Mouse (Mus musculus) large intestine, adult 2 months (tissue): ENCODE data around the gene Lrrfip1. TPM values are rescaled to one million over a fixed set of nuclear protein-coding genes. Genes with fewer than 3 reads are reported as not detected.

Experiments used
- DNase-seq: peaks from one replicate; pipeline ENCODE4 v3.0.0-alpha.2; 2012; ENCODE audit warnings: low read depth, low spot score
- WGBS: fragments of 180-500 bp; shearing (Covaris S2); methylation state at CpG from one replicate; pipeline ENCODE4 v1.1.7; 2018; 5-methylcytosine and 5-hydroxymethylcytosine counted together
- polyA plus RNA-seq: library from polyadenylated mRNA; depleted of rRNA; stranded (reverse); fragments of >200 nt; gene quantifications from 2 replicates; pipeline ENCODE4 v1.2.3, GENCODE M21; 2012

Lrrfip1 gene
- polyA plus RNA-seq, 1 experiment: 10.6 TPM

DNA sequence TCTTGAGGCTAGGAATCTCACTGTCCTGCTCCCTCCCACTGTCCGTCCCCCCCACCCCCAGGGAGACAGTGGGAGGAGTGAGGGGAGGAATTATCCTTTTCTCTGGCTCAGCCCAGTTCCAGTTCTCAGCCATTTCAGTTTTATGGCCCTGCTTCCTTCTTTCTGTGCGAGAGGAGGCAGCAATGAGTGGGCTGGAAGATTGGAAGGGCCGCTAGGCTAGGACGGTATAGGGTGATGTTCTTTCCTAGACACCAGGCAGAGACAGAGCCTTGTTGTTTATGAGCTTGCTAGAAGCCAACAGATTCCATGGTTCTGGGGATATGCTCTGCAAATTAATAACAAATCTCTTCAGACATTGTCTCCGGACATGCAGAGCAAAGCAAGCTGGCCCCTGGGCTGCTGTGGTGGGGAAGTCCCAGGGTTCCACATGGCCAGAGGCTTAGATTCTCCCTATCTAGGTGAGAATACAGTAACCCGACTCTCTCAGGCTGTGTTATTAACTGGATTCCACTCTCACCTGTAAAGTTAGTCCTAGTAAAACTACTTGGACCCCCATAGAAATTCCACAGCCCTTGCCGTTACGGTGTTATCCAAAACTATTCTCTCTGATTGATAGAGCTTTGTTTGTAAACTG is 53.0 kb downstream of the Lrrfip1 start:
- no peak for DNase-seq
- 58% methylated on average over 8 of the region's 8 CpGs for WGBS

DNA sequence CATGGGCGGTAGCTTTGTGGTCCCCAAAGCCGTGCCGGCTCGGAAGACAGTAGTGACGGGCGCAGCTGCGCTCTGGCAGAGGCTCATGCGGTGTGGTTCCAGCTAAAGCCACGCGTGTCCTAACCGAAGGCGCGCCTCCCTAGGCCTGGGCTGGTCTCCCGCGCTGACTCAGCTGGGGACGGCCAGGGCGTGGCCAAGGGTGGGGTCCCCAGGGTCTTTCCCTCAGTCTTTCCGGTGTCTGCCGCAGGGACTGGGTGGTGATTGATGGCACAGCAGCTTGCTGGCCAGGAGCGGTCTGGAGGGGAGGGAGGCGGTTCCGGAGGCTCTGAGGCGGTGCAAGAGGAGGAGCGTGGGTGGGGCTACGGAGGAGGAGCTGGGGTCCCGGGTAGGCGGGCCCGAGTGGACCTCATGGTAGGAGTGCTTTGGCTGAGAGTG is 54.2 kb downstream of the Lrrfip1 start:
- DNase-seq: no peak
- under 1% methylated on average over 28 of the region's 28 CpGs for WGBS

DNA sequence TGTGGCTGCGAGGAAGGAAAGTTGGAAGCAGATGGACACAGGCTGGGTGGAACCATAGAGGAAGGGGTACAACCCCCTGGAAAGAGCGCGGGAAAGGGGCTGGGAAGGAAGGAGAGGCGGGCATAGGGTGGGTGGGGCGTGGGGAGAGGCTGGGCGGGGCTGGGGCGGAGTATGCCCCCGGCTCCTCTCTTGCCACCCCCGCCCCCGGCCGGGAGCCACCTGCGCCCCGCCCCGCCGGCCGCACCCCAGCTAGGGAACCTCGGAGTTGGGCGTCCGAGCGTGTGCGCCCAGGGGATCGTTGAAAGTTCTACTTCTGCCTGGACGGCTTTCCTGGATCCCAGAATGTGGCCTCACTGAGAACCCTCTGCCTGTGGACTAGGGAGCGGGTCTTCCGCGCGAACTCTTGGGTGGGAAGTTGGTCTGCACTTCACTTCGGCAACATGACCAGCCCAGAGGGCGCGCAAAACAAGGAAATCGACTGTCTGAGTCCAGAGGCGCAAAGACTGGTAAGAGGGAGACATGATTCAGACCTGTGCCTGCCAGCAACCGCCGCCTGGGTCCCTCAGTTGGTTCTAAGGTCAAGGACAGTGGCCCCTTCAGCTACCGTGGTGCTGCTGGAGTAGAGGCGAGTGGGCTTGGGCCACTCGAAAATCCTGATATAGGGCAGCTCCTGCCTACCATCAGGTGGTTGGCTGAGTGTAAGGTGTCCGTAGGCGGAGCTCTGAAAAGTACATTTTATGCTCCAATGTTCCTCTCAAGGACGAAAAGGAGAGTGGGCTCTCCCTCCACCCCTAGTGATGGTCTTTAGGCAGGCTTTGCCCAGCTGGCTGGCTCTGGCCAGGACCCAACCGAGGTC is 54.9 kb downstream of the Lrrfip1 start:
- WGBS: 2% methylated on average over 40 of the region's 41 CpGs
- DNase-seq: no peak

DNA sequence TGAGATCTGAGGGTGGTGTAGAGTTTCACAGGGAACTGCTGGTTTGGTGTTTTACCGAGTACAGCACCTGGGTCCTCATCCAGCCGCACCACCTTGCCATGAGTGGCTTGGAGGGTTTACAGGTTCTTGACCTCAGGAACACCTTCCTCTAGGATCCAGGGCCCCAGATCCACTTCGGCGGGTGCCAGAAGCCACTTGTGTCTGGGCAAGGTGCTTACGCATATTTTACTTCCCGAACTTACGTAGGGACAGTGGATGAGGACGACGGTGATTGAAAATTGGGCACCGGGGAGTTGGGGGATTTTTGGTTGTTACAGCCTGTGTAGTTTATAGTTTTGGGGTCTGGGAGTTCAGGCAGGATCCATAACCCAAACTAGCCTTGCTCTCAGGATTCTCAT is 55.5 kb downstream of the Lrrfip1 start:
- 12% methylated on average over 10 of the region's 10 CpGs for WGBS

DNA sequence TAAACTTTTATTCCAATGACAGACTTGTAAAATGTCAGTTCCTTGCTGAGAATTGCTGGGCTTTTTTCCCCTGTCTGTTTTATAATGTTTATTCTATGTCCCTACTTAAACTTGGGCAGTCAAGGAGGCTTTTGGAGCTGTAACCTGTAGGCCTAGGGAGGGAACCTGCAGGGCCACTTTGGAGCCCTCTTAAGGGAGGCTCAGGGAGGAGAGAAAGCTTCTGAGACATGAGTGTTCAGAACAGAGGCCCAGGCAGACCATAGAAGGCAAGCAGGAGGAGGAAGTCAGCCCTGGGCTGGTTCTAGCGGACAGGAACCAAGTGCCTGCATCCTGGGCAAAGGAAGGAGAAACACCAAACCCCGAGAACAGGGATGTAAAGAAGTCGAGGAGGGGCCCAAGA is 56.3 kb downstream of the Lrrfip1 start:
- WGBS: 11% methylated on average over 3 of the region's 3 CpGs

More for the DNA sequence above, 55.5 kb downstream of the Lrrfip1 start:
- DNase-seq: no peak

DNA sequence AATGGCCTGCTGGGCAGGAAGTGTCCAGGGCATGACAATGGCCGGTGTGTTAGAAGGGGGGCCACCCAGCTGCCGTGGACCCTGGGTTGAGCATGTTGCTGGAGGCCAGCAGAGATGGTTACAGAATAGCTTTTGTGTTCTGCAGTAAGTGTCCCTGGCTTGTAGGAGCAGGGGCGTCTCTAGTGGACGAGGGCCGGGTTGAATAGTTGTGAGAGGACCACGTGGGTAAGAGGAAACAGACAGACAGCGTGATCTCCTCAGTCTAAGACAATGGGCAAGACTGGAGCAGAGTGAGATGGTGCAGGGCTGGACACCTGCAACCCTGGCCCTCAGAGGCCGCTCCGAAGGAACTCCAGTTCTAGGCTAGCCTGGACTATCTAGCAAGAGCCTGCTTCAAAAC is 57.2 kb downstream of the Lrrfip1 start:
- WGBS: 48% methylated on average over 9 of the region's 9 CpGs
- no peak for DNase-seq

More for the DNA sequence above, 56.3 kb downstream of the Lrrfip1 start:
- no peak for DNase-seq

DNA sequence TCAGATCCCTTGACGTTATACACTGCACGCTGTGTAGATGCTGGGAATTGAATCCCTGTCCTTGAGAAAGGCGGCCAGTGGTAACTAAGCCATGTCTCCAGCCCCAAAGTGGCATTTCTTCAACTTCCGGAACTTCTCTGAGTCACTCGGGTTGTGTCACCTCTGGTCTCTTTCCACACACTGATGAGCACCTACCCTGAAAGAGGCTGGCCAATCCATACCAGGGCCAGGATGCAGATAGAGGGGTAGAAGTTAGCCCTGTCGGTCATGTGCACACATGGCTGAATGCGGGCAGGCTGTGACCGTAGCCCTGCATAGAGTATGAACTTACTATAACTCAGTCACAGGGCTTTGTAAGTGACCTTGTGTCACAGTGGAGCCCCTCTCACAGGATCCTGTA is 57.9 kb downstream of the Lrrfip1 start:
- DNase-seq: no peak
- WGBS: 82% methylated on average over 8 of the region's 8 CpGs

DNA sequence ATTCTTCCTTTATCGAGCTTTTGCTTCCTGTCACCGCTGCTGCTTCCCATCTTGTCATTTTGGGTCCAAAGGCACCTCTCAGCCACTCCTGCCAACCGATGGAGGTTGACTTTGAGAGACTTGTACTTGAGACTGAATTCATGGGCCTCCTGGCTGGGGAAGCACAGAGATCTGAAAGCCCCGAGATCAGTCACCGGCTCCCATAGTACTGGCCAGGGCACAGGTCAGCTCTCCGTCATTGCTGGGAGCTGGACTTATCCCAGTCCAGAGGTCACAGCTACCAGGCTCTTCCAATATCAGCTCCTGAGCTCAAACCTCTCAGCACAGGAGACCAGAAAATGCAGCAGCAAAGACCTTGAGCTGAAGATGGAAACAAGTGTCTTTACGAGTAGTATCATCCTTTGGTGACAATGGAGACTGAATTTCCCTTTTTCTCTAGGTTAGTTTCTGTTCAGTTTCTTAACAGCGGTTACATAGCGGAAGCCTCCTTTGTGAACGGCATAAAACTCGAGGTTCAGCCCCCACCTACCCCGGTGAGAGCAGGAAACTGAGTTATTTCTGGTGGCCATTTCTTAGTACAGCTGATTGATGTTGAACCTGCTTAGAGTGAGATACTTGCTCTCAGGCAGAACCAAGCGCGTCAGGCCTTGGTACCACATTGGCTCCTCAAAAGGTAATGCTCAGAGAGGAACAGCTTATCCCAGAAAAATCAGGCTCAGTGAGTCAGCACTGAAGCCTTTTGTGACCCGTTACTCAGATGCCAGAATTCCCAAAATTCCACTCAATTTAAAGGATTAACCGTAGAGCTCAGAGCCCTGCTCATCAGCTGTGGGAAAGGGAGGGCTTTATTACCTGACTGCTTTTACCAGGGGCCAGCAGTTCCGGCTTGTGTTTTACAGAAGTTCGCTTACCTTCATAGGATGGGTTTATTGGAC is 59.0 kb downstream of the Lrrfip1 start:
- 53% methylated on average over 18 of the region's 18 CpGs for WGBS
- DNase-seq: no peak

DNA sequence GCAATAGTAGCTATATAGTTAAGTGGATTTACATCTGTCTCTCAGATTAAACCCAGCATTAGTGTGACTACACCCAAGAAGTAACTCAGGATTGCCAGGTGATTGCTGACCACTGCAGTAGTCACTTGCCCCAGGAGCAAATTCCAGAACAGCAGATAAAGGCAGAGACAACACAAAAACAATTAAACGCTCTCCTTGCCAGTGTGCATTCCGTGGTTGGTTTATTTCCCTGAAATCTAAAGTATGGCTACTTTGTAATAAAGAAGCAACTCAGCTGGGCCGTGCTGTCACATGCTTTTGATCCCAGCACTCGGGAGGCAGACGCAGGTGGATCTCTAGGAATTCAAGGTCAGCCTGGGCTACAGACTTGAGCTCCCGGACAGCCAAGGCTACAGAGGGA is 59.7 kb downstream of the Lrrfip1 start:
- no peak for DNase-seq

DNA sequence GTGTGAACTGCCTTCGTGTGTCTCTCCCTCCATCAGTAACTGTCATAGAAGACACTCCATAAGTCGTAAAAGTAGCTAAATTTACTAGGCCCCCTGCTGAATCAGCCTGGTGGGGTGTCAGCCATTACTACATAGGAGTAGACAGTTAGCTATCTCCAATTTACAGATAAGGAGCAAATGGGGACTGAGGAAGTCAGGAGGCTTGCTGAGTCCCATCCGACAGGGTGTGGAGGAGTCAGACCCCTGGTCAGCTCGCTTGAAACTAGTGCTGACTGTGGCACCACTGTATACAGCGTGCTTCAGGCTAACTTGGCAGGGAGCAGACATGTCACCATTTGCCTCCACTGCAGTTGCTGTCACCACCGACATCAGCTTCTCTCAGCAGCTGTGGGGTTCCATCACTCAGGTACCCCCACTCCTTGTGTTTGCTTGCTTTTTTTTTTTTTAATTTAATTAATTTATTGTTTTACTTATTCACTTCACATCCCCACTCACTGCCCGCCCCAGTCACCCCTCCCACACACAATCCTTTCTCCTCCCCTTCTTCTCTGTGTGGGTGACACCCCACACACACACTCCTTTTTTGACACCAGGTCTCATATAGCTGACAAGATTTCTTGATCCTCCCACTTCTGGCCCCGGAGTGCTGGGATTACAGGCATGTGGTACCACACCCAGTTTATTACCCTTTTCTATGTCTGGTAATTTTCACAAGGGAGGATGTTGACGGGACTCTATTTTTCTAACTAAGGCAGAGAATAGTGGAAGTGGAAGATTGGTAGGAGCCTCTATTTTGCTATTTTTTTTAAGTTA is 61.5 kb downstream of the Lrrfip1 start:
- WGBS: 47% methylated on average over 9 of the region's 9 CpGs

More for the DNA sequence above, 59.7 kb downstream of the Lrrfip1 start:
- 28% methylated on average over 6 of the region's 6 CpGs for WGBS

DNA sequence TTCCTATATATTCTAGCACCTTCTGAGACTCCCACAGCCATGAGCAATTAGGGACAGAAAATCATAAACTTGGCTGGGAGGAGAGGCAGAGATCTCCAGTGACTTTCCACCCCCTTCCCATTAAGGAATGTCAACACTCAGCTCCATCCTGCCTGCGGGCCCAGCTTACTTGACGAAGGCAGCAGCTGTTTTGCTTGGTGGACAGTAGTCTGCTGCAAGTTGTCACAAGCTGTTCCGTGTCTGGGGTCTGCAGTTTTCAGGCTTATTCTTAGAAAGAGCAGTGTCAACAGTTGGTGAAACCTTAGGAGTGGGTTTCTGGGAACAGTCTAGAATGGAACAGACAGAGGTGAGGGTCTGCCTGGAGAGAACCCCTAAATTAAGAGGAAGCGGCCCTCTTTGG is 62.6 kb downstream of the Lrrfip1 start:
- no peak for DNase-seq
- 59% methylated on average over 4 of the region's 4 CpGs for WGBS

More for the DNA sequence above, 61.5 kb downstream of the Lrrfip1 start:
- DNase-seq: no peak

DNA sequence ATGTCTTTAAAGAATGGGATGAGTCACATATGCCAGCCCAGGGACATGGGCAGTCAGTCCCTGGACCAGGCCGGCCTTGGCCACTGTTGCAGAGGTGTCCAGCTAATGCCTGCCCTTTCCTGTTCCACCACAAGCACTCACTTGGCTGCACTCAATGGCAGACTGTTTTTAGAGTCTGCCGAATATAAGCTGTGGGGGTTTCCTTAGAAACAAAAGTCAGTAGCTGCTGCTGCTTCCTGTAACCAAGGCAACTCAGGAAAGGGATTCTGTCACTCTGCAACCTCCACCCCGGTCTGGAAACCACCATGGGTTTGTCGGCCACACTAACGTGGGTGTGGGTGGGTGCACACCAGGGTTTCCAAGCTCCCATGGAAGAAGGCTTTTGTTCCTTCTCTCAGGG is 63.8 kb downstream of the Lrrfip1 start:
- DNase-seq: no peak
- WGBS: 62% methylated on average over 5 of the region's 5 CpGs

DNA sequence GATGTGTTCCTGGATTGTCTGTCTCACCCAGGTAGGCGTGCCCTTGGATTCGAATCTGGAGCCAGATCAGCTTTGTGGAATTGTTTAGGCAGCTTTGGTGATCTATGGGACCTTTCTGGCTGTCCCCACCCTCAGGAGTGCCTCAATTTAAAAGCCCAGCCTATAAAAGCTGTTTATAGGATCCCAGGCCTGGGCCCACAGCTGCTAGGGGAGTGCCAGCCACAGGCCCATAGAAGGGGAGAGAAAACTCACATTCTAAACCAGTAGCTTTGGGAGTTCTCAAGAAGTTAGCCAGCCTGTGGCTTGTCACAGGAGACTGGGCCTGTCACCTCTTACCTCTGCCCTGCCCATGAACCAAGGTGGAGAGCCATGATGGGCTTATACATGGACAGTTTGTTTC is 65.5 kb downstream of the Lrrfip1 start:
- no peak for DNase-seq
- 44% methylated on average over 2 of the region's 2 CpGs for WGBS

DNA sequence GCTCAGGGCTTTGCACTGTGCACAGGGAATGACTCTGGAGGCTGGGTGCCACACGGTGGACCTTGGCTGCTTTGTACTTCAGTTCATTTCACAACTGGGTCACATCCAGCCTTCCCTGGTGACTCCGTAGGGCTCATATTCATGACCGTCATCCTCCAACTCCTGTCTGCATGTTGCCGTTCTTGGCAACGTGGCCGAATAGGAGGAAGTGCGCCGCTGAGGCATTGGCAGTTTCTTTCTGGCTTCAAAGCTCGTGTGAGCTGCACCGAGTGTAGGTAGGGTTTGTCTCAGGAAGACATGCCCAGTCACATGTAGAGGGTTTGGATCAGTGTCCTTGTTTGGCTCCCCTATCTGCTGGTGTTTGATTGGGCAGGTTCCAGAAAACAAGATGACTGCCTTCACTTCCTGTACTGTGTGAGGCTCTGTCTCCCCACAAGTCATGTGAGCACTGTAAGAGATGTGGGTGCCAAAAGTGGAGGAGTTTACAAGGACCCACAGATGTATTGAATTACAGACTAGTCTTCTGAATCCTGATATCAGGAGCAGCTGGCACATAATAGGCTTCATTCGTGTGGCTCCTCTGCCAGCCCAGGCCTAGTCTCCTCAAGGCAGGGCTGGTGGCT is 66.5 kb downstream of the Lrrfip1 start:
- 49% methylated on average over 11 of the region's 11 CpGs for WGBS
- no peak for DNase-seq

DNA sequence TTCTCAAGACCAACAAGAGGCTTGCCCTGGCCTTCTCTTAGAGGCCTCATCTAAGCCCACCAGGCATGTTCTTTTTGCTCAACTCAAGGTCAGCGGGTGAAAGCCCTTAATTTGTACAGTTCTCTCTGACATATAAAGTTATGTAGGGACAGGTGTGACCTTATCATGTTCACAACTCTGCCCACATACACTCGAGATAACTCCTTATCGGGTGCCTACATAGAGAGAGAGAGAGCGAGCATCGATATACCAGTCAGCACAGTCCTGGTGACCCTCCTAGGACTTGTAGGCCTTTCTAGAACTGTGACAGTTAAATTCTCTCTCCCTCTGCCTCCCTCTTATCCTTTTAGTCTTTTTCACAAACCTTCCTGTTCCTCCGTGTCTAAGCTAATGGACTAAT is 67.5 kb downstream of the Lrrfip1 start:
- no peak for DNase-seq
- WGBS: 88% methylated on average over 6 of the region's 6 CpGs

DNA sequence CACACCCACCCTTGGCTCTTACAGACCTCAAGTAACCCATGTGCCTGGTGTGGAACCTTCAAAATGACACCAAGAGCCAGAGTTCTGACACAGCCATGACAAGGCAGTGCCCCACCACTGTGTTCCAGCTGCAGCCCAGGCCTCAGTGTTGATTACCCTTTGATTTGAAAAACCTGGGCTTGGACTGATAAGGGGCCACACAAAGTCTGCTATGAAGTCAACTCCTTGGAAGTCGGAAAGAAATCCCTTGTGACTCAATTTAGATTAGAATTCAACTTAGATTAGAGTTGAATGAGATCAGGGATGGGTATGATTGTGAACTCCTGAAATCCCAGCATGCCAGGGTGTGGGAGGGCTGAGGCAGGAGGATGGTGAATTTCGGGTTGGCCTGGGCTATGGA is 68.1 kb downstream of the Lrrfip1 start:
- 64% methylated on average over 2 of the region's 2 CpGs for WGBS
- no peak for DNase-seq

DNA sequence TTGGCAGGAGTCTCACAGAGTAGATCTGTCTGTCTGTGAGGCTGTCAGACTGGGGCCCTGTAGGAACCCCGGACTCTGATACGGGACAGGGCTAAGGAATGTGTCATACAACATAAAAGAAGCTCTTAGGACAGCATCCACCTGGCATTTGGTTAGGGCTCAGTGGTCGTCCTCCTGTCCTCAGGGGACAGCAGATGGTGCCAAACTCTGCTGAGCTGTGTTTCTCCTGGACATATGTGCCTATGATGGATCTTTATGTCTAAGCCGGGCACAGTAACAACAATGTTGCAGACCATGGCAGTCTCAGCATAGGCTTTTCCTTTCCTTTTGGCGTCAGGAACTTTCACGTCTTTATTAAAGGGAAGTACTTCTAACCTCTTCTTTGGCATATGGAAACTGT is 69.2 kb downstream of the Lrrfip1 start:
- 71% methylated on average over 6 of the region's 6 CpGs for WGBS
- no peak for DNase-seq

DNA sequence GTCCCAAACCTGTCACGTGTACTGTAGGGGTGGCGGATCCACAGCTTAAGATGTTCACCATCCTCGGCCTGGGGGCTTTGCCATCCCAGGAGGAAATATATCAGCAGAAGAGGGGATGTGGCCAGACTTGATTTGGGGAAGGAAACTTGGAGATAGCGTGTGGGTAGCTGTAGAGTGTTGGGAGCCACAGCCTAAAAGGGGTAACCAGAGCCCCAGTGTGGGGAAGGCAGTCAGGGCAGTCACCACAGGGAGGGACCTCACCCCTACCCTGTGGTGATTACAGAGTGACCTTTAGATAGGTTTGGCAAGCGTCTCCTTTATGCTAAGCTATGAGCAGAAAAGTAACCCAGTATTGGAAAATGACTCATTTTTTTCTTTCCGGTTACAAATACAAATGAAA is 71.0 kb downstream of the Lrrfip1 start:
- WGBS: 60% methylated on average over 6 of the region's 6 CpGs
- DNase-seq: no peak

DNA sequence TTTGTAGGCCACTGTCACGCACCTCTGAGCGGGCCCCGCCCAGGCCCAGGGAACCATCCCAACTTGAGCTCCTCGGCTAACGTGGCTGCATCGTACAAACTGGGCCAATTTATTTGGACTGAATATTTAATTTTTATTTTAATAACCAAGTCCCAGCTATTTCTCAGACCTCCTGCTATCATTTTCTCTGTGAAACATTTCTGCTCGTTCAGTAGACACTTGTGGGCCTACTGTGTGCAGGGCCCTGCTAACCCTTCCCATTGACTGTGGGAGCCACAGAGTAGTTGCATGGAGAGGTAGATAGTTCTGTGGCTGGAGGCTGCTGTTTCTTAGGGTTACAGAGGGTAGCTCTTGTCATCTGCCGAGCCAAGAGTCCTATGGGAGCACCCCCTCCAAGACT is 72.0 kb downstream of the Lrrfip1 start:
- 81% methylated on average over 8 of the region's 8 CpGs for WGBS

More for the DNA sequence above, 72.0 kb downstream of the Lrrfip1 start:
- no peak for DNase-seq
